Mouse (Mus musculus) liver, postnatal 0 days (tissue): ENCODE measurements around the gene Cpne6. TPM values are rescaled to one million over a fixed set of nuclear protein-coding genes. Genes with fewer than 3 reads are reported as not detected.

Experiments
- ATAC-seq: fragments of 200-750 bp; cut with Nextera tagmentation; 2 replicates; pipeline ENCODE4 v1.8.0; 2017; ENCODE audit warnings: mild to moderate bottlenecking, moderate library complexity
- DNase-seq: peaks from one replicate; pipeline ENCODE4 v3.0.0-alpha.2; 2016
- H3K27ac ChIP-seq: fragments of 300-500 bp; sonication (generic); 2 replicates; pipeline ENCODE4 v1.5.1; 2014; ENCODE audit warnings: antibody characterized with exemption, moderate library complexity, mild to moderate bottlenecking, low read depth
- H3K27me3 ChIP-seq: fragments of 300-500 bp; sonication (generic); 2 replicates; pipeline ENCODE4 v1.6.1; 2014; ENCODE audit warnings: low read length, control low read depth, mixed read lengths; ENCODE audit not compliant: insufficient read depth
- H3K36me3 ChIP-seq: fragments of 300-500 bp; sonication (generic); replicated peaks from 2 replicates; pipeline ENCODE4 v1.6.1; 2014; ENCODE audit warnings: mild to moderate bottlenecking, control low read depth, low read length, moderate library complexity, mixed read lengths; ENCODE audit not compliant: insufficient read depth
- H3K4me1 ChIP-seq: fragments of 300-500 bp; sonication (generic); 2 replicates; pipeline ENCODE4 v1.6.1; 2014; ENCODE audit warnings: antibody characterized with exemption, mild to moderate bottlenecking, control low read depth; ENCODE audit not compliant: insufficient read depth
- H3K4me2 ChIP-seq: fragments of 300-500 bp; sonication (generic); 2 replicates; pipeline ENCODE4 v1.6.1; 2014; ENCODE audit warnings: low read depth, mild to moderate bottlenecking, low read length, moderate library complexity, mixed read lengths
- H3K4me3 ChIP-seq: fragments of 300-500 bp; sonication (generic); 2 replicates; pipeline ENCODE4 v1.5.1; 2014; ENCODE audit warnings: low read depth, low read length
- H3K9ac ChIP-seq: fragments of 300-500 bp; sonication (generic); replicated peaks from 2 replicates; pipeline ENCODE4 v1.6.1; 2014; ENCODE audit warnings: mild to moderate bottlenecking, moderate library complexity
- H3K9me3 ChIP-seq: fragments of 300-500 bp; sonication (generic); 2 replicates; pipeline ENCODE4 v1.6.1; 2016; ENCODE audit warnings: mild to moderate bottlenecking, control low read depth, low read length, mixed read lengths
- CTCF ChIP-seq: sonication (generic); IDR thresholded peaks from 2 replicates; pipeline ENCODE4 v1.5.1; 2016; ENCODE audit warnings: antibody characterized with exemption, low read depth
- EP300 ChIP-seq: IDR thresholded peaks from 2 replicates; pipeline ENCODE4 v1.6.1; 2016; ENCODE audit warnings: antibody characterized with exemption, low read depth, mild to moderate bottlenecking
- WGBS: fragments of 180-500 bp; shearing (Covaris S2); extraction: QIAGEN DNeasy Blood & Tissue Kit; methylation state at CpG from one replicate; pipeline ENCODE4 v1.1.7; 2014; ENCODE audit not compliant: insufficient replicate concordance; 5-methylcytosine and 5-hydroxymethylcytosine counted together
- polyA plus RNA-seq: library from polyadenylated mRNA; unstranded; fragments of >200 nt; fragmentation: Nextera tagmentation; extraction: Ambion mirVana; gene quantifications from 2 replicates; pipeline ENCODE4 v1.2.1, GENCODE M21; 2015

The Cpne6 gene
- polyA plus RNA-seq, 1 experiment from 2014 or later, result not detected

DNA sequence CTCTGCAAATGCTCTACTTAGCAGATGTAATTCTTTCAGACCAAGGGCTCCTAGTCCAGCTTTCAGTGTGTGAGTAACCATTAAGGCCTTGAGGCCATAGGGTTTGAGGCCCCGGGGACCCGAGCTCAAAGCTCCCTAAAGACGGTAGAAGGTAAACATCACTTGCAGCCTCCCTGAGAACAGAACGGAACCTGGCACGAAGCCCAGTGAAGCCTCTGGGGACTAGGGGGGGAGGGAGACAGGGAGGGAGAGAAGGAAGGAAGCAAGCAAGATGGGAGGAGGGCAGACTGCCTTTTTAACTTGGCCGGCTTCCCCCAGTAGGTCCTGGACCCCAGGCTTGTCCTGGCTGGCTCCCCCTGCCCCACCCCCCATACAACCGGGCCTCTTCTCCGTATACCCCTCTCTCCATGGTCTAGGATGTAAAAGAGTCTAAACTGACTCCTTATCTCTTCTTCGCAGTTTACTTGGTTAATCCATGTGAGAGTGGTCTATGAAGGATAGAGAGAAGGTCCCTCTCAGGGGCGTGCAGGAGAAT, 30.6 kb downstream of the Cpne6 start:
- Histone ChIP-seq H3K4me2 (peak overlapping the region; percentile 87), H3K4me1 (peaks cover 21% of the 10 kb centered on the region), H3K9me3 (no peaks in the 10 kb centered on the region), H3K9ac (peak overlapping the region; percentile 83), H3K36me3 (peaks cover 31% of the 10 kb centered on the region), H3K27me3 (no peaks in the 10 kb centered on the region), H3K4me3 (peak overlapping the region; percentile 78), H3K27ac (peak overlapping the region; percentile 89)
- peak; percentile 84 for DNase-seq
- TF ChIP-seq CTCF (no peak), EP300 (0 out of 2 replicates have a peak, but pooled peaks have one; percentile 22)
- 7% methylated on average over 10 of the region's 10 CpGs for WGBS
- peak; percentile 50 for ATAC-seq

DNA sequence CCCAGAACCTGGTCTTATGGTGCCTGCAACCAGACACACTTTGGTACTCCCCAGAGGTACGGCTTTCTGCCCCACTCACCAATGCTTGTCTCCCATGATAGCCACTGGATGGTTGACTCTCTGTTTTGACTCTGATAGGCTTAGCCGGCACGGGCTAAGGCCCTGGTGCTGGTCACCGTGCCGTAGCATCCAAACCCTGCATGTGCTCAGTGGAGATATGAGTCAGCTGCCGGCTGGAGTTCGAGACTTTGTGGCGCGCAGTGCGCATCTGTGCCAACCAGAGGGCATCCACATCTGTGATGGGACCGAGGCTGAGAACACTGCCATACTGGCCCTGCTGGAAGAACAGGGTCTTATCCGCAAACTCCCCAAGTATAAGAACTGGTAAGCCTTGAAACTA, 32.0 kb downstream of the Cpne6 start:
- Histone ChIP-seq H3K9me3 (no peaks in the 10 kb centered on the region), H3K4me1 (peaks cover 21% of the 10 kb centered on the region), H3K9ac (peak overlapping the region; percentile 83; the same call in 1 of the 2 replicates), H3K4me3 (0 out of 2 replicates have a peak overlapping the region, but pooled peaks have one; percentile 78), H3K36me3 (peaks cover 43% of the 10 kb centered on the region), H3K27ac (peak overlapping the region; percentile 89), H3K27me3 (no peaks in the 10 kb centered on the region), H3K4me2 (peak overlapping the region; percentile 87)
- DNase-seq (peak; percentile 62), ATAC-seq (peak; percentile 67)
- TF ChIP-seq EP300 (peak; percentile 61), CTCF (peak; percentile 35)
- 74% methylated on average over 12 of the region's 12 CpGs for WGBS

DNA sequence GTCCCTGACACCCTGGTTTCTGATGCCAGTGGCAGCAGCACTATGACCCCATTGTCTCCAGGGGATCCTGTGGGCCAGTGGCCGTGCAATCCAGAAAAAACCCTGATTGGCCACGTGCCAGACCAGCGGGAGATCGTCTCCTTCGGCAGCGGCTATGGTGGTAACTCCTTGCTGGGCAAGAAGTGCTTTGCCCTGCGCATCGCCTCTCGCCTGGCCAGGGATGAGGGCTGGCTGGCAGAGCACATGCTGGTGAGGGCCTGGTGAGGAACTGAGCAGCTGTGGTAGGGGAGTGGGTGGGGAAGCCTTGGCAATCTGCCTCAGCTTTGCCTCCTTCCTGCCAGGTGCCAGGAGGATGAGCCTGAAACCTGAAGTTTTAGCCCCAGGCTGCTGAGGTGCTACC, 34.1 kb downstream of the Cpne6 start:
- TF ChIP-seq EP300, result no peak
- no peak for TF ChIP-seq CTCF
- no peak overlapping the region for H3K4me3 ChIP-seq
- H3K4me1 ChIP-seq, result peaks cover 19% of the 10 kb centered on the region
- WGBS, result 94% methylated on average over 9 of the region's 9 CpGs
- no peak overlapping the region for H3K4me2 ChIP-seq
- H3K36me3 ChIP-seq, result peaks cover 63% of the 10 kb centered on the region
- DNase-seq, result no peak
- H3K9ac ChIP-seq, result no peak overlapping the region
- ATAC-seq, result no peak
- no peak overlapping the region for H3K27ac ChIP-seq
- no peaks in the 10 kb centered on the region for H3K27me3 ChIP-seq
- no peaks in the 10 kb centered on the region for H3K9me3 ChIP-seq

DNA sequence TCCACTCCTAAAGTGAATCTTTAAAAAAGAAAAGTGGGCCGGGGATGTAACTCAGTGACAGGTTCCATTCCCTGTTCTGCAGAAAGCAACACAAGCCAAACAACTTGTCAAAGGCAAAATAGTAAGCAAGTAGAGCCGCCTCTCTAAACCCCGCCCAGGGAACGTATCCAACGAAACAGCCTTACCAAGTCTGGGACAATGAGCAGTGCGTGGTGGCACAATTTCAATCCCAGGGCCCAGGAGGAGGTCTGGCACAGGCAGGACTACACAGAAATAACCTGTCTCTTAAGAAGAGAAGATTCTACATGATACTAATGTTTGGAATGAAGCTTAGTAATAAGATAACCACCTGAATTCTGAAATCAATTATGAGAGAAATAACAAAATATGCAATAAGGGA, 39.9 kb downstream of the Cpne6 start:
- H3K4me2 ChIP-seq, result no peak overlapping the region
- DNase-seq, result no peak
- no peak overlapping the region for H3K4me3 ChIP-seq
- TF ChIP-seq CTCF (no peak), EP300 (no peak)
- no peaks in the 10 kb centered on the region for H3K27me3 ChIP-seq
- H3K4me1 ChIP-seq, result no peaks in the 10 kb centered on the region
- no peaks in the 10 kb centered on the region for H3K9me3 ChIP-seq
- ATAC-seq, result no peak
- no peak overlapping the region for H3K9ac ChIP-seq
- peaks cover 47% of the 10 kb centered on the region for H3K36me3 ChIP-seq
- H3K27ac ChIP-seq, result no peak overlapping the region
- WGBS, result 91% methylated on average over 6 of the region's 6 CpGs

DNA sequence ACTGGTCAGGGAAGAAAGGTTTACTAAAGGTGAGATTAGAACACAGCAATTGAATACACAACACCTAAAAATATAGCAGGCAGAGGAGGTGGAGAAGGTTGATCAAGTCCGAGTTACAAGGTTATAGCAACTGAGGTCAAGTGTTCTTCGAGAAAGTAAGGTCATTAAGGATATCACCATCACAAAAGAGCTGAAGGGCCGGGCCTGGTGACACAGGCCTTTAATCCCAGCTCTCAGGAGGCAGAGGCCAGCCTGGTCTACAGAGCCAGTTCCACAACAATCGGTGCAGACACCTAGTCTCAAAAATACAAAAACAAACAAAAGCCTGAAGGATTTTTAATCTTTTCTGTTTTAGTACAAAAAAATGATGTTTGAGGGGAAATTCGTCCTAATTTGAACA, 41.1 kb downstream of the Cpne6 start:
- no peak for DNase-seq
- WGBS, result 72% methylated on average over 5 of the region's 5 CpGs
- Histone ChIP-seq H3K27ac (no peak overlapping the region), H3K36me3 (peaks cover 37% of the 10 kb centered on the region), H3K4me3 (no peak overlapping the region), H3K4me2 (no peak overlapping the region), H3K27me3 (no peaks in the 10 kb centered on the region), H3K9me3 (no peaks in the 10 kb centered on the region), H3K4me1 (peaks cover under 1% of the 10 kb centered on the region; the same call in 1 of the 2 replicates), H3K9ac (no peak overlapping the region)
- no peak for ATAC-seq
- TF ChIP-seq EP300, result no peak
- TF ChIP-seq CTCF, result no peak

DNA sequence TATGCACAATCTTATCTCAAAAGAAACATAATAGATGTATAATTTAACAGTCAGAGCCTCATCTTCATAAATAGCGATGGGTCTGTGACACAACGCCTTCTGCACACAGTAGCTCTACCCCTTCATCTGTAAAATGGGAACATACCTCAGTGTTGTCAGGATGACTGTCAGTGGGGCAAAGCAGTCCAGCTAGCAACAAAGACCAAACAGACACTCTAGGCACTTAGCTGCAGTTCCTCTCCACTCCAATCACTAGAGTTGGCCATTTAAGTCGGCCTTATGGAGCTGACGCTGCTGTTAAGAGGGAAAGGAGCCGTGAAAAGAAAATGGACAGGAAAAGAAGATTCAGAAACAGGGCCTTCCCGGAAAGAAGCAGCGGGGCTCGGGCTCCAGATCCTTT, 41.5 kb downstream of the Cpne6 start:
- H3K4me3 ChIP-seq, result no peak overlapping the region
- ATAC-seq (no peak), DNase-seq (no peak)
- no peaks in the 10 kb centered on the region for H3K9me3 ChIP-seq
- TF ChIP-seq CTCF, result no peak
- no peak for TF ChIP-seq EP300
- H3K4me1 ChIP-seq, result peaks cover 5% of the 10 kb centered on the region
- H3K27me3 ChIP-seq, result no peaks in the 10 kb centered on the region
- H3K4me2 ChIP-seq, result no peak overlapping the region
- peaks cover 34% of the 10 kb centered on the region for H3K36me3 ChIP-seq
- H3K27ac ChIP-seq, result no peak overlapping the region
- no peak overlapping the region for H3K9ac ChIP-seq
- 89% methylated on average over 8 of the region's 8 CpGs for WGBS

- H3K27me3 ChIP-seq, result no peaks in the 10 kb centered on the region
- H3K4me2 ChIP-seq, result no peak overlapping the region
- no peaks in the 10 kb centered on the region for H3K9me3 ChIP-seq
- TF ChIP-seq EP300, result no peak
- TF ChIP-seq CTCF, result no peak
- H3K9ac ChIP-seq, result no peak overlapping the region
- DNase-seq, result no peak
- H3K27ac ChIP-seq, result no peak overlapping the region
- no peak for ATAC-seq
- no peak overlapping the region for H3K4me3 ChIP-seq
- peaks cover 25% of the 10 kb centered on the region for H3K4me1 ChIP-seq
- H3K36me3 ChIP-seq, result peaks cover 6% of the 10 kb centered on the region
Measured at GRCm38 (mm10) chr14:55554635-55555034, 44.4 kb downstream of the Cpne6 start.
